Mouse (Mus musculus) monocyte, adult 2 months (primary cell): ENCODE results near the gene Osm.

Source experiments
- DNase-seq, 2 experiments: peaks; one replicate each; pipeline ENCODE4 v3.0.0; 2022; ENCODE audit warnings: low spot score in 2 of 2, low read depth in 1 of 2

Gene Osm

GRCm38 (mm10) chr11:4267202-4267578, 31.0 kb downstream of the Osm start:
- no peak for DNase-seq

DNA sequence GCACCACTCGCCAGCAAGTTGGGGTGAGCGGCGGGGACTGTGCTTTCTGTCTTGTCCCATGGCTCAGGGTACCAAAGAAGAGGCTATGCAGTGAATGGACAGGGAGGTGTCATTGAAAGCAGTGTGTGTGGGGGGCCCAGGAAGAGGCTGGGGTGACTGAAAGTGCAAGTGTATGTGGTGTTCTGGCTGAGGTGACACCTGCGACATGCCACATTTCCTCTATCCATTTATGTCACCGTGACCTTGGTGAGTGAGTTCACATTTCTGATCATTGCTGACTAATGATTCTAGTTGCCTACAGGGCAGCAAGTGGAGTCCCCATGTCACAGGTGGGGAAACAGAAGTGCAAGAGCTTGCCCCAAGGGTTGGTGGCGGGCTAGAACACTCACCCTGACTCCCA, 32.3 kb downstream of the Osm start:
- DNase-seq = no peak

GRCm38 (mm10) chr11:4270744-4271459, 34.7 kb downstream of the Osm start:
- DNase-seq = no peak

GRCm38 (mm10) chr11:4271544-4271943, 35.3 kb downstream of the Osm start:
- no peak for DNase-seq

- DNase-seq = no peak
Measured at GRCm38 (mm10) chr11:4276411-4276861, 40.2 kb downstream of the Osm start.

DNA sequence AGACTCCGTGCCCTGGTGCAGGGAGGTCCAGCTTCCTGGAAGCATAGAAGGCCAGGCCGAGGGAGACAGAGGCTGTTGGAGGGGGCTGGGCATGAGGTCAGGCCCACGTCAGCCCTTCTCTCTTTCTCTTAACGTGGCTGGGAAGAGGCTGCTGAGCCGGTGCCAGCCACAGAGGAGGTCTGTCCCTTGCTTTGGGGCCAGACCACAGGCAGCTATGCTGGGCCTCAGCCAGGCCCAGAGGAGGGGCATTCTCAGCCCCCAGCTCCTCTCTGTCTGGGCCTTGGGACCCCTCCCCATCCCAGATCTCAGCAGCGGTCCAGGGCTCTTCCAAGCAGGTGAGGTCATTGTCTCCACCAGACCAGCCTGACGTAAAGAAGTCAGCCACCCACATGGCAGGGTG, 43.7 kb downstream of the Osm start:
- DNase-seq = no peak

DNA sequence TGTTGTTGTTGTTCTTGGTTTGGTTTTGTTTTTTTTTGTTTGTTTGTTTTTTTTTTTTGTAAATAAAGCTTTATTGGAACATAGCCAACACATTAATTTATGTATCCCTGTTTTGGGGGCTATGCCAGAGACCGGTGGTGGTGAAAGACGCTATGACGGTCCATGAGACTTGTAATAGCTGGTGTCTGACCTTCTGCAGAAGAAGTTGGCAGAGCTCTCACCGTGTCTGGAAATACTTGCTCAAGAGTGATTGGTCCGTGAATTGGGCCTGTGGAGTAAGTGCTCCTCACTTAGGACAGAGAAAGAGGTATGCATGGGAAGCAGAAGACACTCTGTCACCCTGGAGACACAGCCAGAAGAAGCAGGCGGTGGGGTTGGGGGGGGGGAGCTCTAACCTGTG, 45.6 kb downstream of the Osm start:
- DNase-seq = no peak

DNA sequence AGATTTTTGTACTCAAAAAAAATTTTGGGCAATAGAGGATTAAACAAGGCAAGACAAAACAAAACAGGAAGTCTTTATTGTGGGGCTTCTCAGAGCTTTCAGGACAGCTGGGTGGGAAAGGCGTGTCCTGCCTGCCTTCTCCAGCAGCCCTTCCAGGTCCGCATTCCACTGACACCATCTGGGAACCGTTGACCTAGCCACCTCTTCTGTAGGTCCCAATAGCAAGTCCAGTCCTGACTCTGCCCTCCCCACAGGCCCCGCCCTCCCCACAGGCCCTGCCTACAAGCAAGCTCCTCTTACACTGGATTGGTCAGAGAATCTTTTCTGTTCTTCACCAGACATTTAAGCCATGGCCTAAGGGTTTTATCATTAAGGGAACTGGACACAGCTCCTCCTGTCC, 47.4 kb downstream of the Osm start:
- DNase-seq = no peak

GRCm38 (mm10) chr11:4289280-4289679, 53.1 kb downstream of the Osm start:
- DNase-seq = no peak
